Mouse (Mus musculus) frontal cortex, postnatal 36 days (tissue): ENCODE measurements around the gene Il10rb.
A peak's percentile ranks its signal among the peaks of the same experiment; 100 is the strongest.

ENCODE experiments used
- DNase-seq, 2 experiments: peaks; one replicate each; pipeline ENCODE4 v3.0.0; 2022; ENCODE audit warnings: low spot score in 2 of 2

The Il10rb gene

DNA sequence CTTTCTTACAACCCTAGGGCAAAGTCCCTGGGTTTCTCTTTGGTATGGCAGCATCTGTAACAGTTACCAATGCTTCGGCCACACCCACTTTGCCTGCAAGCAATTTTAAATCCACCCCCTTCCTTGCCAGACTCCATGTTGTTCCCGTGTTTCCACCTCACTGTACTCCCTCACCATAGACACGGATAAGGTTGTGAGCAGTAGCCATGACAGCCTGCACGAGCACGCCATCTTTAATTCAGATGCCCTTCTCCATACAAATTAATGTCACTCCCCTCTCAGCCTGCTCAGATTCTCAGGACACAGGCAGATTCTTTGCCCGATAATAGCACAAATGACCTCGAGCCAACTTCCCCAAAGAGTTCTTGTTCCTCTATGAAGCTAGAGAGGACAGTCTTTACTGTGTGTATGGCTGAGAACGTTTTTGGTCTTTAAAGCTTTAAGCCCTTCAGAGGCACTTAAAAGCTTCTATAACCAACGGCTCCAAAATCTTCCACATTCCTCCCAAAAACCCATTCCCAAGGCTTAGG is 23.6 kb upstream of the Il10rb start:
- no peak for DNase-seq

DNA sequence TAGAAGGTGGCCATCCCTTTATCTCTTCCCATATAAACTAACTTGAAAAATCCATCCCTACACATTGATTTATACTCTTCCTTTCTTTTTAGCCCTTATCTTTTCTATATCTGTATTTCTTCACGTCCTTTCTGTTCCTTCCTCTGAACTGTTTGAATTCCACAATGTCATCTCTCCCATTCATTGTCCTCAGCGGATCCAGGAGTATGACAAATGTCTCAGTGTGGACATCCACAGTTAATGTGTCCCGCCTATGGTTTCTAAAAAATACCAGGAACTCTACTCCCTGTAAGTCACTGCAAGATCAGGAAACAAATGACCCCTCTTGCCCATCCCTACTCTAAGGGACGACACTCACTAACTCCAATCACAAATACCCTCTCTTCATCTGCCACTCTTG is 21.7 kb upstream of the Il10rb start:
- DNase-seq: no peak

DNA sequence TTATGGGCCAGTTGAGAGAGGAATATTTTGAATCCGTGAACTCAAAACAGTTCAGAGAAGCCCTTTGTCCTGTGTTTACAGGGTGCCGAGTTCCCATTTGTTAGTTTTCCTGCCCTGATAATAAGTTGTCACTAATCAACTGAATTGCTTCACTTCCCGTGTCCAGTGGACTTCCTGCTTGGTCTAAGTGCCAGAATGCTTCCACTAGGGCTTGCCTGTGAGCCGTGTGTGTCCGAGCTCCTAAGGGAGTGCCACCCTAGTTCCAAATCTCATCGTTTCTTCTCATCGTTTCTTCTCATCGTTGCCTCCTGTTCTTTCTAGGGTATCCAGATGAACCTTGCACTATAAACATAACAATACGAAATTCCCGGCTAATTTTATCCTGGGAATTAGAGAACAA is 20.3 kb upstream of the Il10rb start:
- no peak for DNase-seq

DNA sequence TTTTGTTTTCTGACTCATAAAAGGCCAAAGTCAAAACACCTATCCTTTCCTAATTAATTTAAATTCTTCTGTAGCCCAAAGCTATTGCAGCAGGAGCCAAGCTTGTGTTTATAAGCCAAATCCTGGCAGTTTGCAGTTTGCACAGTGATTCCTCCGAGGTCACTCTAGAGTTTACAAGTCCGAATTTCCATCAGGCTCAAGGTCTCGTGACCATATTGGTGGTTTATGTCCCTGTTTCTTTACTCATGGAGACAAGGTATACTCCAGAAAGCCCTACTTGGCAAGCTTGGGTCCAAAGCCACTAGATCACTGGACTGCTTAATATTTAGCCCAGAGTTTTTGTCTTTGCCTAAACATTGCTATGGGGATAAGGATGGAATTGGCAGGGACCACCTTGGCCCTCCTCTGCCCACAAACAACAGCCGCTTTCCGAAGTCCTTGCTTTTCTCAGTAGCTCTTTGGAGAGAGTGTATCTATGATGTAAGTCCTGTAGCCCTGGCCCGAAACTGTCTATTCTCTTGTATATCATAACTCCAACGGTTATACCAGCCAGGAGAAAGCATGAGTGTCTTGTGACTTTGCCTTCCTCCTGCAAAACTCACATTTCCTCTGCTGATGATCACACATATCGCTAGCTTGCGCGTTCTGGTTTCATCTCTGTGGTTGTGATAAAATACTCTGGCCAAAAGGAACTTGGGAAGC is 19.4 kb upstream of the Il10rb start:
- DNase-seq: no peak

DNA sequence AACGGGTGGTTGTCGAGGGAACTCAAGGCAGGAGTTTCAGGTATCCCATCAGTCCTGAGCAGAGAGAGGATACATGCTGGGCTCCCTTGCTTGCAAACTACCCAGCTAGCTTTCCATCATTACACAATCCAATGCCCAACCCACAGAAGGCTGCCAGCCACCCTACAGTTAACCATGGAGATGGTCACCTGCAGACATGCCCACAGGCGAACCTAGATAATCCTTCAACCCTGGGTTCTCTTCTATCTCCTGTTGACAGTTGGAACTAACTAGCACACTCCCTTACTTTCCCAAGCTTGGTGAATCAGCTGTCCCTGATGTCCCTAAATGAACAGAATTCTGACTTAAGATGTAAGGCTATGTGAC is 18.9 kb upstream of the Il10rb start:
- no peak for DNase-seq

DNA sequence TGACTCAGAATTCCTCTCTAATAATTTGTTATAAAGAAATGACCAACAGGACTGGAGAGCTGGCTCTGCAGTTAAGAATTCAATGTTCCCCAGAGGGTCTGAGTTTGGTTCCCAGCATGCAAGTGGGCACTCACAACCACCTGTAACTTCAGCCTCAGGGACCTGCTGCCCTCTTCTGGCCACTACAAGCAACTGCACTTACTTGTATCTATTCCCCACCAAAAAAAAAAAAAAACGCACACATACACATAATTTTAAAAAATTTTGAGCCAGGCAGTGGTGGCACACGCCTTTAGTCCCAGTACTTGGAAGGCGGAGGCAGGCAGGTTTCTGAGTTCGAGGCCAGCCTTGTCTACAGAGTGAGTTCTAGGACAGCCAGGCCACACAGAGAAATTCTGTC is 15.9 kb upstream of the Il10rb start:
- no peak for DNase-seq

DNA sequence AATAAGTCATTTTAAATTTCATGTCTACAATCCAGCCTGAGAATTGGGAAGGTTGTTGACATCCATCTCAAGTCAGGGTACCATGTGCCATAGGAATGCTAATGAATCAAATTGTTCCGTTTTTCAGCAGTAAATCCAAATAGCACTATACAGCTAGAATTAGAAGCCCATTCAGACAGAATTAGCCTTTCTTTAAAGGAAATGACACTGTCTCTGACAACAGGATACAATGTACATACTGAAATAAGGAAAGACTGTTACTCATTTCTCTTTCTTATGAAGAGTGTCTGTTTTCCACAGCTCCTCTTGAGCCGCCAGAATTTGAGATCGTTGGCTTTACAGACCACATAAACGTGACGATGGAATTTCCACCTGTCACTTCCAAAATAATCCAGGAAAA is 14.5 kb upstream of the Il10rb start, which contains the start of gene Gm21970:
Gene Gm21970 (plus strand): TSS at position 301 of the 400 bp plus-strand sequence.
- DNase-seq: no peak

DNA sequence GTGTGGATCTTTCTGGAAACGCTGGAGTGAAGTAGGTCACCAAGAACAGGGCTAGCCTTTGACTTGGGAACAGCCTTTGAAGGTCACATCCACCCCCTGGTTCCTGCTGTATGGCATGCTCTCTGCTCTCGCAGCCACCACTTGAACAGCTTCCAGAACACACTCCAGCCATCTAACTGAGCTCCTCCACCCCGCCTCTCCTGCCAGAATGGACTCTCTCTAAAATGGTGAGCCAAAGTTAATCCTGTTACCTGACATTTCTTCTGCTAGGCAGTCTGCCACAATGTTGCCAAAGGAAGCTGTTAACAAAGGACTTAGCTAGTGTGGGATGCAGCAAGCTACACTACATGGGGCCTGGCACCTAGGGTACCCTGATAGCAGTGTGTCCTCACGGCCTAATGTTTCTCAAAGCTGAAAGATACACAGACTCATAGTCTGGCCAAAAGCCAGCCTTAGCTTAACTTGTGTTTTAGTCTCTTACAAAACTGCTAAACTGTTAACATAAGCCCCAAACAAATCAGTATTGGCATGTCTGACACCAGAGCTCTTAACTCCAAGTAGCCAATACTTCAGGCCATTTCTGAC is 11.0 kb upstream of the Il10rb start:
- no peak for DNase-seq

DNA sequence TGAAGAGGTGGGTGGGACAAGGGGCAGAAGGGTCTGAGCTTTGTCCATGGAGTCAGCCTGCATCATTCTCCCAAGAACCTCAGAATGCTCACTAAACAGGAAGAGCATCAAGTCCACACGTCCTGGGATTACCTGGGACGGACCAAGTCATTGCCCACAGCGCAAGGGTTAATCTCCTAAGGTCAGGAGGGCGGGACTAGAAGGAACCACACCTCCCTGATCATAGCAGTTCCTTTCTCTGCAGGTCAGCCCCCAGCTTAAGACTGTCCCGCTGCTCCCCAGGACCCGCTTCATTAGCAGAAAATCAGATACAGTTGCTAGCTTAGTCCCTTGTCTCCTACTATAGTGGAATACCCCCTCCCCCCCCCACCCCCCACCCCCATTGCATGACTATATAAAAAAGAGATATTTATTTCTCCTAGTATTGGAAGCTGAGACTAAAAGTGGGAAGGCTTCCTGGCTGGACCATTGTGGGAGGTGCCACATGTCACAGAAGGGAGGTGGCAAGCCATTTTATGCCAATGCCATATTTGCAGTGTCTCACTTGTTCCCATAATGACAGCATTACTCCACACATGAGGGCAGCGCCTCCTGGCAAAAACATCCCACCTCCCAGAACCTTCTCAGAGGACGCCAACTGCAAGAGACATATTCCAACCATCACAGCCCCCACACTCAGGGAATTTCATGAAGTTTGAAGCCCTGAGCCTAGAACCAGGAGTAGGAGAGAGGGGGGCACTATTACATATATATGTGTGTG is 10.2 kb upstream of the Il10rb start:
- no peak for DNase-seq

DNA sequence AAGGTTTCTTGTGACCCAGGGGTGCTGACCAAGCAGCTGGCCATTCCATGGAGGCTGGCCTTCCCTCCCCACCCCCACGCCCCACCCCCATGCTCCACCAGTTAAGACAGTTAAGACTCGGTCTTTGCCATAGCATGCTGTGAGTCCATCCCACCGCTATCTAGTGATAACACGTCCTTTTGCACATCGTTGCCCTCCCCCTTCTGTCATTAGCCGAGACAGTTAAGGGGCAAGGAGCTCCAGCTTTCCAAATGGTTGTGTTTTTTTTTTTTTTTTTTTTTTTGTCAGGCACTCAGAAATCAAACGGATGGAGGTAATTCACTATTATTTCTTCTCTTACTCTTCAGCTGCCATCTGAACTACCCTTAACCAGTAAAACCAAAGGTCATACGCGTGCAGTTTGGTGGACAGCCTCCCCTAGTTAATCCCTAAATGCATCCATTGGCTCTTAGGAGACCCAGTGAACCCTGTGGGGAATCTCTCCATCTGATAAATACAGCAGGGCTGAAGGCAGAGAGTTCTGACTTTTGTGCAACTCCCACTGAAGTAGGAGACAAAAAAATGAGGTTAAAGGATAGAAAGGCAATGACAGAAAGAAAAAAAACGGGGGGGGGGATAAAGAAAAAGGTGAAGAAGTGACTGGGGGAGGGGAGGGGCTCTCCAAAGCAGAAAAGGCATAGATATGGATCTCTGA is 9.0 kb upstream of the Il10rb start:
- DNase-seq: no peak

DNA sequence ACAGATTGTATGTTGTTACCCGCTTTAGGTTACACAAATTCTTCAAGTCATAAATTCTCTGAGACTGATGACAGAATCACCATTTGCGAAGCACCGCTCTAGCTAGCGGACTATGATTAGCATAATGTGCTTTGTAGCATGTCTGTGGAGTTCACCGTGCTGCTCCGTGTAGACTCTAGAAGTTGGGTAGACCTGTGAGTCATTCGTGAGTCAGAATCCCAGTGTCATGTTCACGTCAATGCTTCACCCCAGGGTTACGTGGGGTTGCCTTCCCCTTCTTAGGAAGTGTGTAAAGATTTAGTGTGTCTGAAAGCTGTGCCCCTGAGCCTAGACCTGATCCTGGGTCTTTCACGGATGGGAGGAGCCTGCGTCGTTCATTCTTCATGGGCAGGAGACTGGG is 7.9 kb upstream of the Il10rb start:
- DNase-seq: no peak

DNA sequence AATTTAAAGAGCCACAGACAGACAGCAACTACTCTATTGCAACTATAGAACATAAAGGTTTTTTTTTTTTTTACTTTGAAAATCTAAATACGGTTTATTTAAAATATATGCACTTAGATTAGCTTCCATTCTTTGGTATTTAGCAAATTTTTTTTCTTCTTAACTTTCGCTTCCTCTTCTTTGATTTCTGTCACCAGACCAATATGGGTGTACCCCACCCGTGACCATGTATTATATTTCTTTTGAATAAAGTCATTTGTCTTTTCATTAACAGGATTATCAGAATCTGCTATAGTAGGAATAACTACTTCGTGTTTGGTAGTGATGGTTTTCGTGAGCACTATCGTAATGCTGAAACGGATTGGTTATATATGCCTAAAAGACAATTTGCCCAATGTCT is 7.0 kb upstream of the Il10rb start:
- no peak for DNase-seq

DNA sequence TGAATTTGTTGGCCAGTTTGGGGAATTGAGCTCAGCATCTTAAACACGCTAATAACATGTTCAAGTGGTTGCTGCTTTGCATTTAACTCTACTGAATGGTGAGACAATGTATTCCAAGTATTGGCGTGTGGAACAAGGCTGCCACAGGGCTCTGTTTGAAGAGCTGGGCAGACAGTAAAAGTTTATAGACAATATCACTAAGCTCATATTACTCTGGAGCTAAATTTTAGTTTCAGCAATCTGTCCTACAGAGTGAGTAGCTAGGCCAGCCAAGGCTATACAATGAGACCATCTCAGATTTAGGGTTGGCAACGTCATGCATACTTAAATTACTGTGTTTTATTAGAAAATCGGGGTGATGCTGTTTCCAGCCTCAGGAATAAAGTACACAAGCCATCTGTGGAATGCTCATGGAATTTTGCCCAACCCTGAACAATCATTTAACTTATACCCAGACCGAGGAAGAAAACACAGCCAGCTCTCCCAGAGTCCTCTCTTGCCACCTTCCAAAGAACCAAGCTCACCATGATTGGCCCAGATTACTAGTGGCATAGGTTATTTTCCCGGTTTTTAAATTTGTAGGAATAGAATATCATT is 4.3 kb upstream of the Il10rb start:
- no peak for DNase-seq

DNA sequence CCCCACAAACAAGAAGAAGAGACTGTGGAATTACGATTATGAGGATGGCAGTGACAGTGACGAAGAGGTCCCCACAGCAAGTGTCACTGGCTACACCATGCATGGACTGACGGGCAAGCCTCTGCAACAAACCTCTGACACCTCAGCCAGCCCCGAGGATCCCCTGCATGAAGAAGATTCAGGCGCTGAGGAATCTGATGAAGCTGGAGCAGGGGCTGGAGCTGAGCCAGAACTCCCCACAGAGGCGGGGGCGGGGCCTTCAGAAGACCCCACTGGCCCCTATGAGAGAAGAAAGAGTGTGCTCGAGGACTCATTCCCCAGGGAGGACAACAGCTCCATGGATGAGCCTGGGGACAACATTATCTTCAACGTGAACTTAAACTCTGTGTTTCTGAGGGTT is 2.2 kb upstream of the Il10rb start:
- DNase-seq: no peak

DNA sequence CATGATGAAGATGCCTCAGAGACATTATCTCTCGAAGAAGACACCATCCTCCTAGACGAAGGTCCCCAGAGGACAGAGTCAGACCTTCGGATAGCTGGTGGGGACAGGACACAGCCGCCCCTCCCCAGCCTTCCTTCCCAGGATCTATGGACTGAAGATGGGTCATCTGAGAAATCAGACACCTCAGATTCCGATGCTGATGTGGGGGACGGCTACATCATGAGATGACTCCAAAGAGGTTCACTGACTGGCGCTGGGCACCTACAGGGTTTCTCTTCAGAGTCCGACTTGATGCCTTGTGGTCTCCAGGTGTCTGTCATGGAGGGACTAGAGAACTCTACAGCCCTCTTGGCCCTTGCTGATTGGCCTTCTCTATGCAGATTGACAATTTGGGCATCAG is 1.8 kb upstream of the Il10rb start:
- no peak for DNase-seq

DNA sequence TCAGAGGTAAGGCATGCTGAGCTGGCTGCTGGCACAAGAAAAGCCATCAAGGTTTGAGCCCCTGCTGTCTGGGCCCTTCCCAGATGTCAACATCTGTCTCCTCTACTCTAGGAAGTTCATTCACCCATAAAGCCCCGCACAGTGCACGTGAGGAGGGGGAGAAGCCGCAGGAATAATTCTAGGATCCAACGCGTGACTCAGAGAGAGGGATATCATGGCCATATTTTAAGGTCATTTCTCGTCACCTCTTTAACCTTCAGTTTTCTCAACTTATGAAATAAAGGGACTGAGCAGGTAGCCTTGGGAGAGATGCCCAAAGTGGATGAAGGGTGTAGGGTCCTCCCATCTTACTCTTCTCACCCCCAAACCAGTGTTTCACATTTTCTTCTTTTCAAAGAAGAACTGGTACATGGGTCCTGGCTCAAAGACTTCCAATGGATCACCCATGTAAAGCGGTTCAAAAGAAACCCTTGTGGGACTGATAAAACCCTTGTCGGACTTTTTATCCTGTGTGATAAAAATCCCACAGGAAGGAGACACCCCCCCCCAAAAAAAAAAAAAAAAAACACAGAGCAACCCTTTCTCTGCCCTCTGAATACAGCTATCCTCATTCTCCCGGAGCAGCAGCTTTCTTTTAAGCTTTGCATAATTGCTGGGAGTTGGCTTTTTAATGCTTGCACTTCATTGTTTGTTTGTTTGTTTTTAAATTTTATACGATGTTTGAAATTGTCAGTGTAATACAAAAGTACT is 961 bp upstream of the Il10rb start:
- no peak for DNase-seq

DNA sequence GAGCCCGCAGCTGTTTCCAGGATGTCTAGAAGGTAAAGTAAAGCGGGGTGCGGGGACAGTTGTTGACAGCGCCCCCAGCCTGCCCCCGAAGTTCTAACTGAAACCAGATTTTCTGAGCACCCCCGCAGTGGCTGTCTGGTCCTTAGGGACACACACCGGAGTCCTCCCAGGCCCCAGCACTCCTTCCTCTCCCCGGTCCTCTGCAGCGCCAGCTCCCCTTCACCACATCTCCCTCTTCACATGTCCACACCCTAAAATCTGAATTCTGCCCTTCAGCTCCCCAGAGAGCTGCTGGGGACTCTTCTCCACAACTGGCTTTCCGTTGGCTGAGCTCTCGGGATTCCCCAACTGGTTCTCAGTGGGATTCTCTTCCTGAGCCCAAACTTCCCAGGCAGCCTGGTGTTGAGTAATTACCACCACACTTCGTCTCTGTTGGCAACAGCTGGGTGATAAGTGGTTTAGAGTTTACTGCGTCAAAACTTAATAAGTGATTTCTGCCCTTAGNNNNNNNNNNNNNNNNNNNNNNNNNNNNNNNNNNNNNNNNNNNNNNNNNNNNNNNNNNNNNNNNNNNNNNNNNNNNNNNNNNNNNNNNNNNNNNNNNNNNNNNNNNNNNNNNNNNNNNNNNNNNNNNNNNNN is 739 bp downstream of the Il10rb start:
- DNase-seq: peak in 1 of 2 experiments; percentile 23

DNA sequence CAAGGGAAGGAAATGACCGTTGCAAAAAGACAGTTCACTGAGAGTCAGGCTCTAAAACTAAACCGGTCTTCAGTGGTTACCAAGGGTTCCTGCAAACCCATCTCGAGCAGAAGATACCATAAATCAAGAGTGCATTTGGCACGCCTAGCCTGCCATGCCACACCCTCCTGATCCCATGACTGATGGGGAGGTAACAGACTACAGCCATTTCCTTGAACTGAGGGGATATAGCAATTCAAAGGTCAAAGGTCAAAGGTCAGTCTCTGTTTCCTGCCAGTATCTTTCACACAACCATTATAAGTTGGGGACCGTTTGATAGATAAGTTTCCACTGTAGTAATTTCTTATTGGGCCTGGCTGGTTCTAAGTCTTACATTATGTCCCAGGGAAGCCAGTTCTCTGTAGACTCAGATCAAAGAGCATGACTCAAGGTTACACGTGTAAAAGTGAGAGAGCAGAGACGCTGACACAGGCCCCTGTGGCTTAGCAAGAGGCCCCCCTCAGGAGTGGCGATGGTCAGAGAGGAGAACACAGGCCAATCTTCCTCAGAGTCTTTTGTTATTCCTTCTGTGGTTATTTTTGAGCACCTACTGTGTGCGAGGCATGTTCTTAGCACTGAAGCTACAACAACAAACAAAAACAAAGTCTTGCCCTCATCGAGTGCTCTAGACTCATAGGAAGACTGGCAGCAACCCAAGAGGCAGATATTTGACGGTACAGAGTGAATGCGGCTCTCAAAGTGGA is 7.3 kb downstream of the Il10rb start:
- DNase-seq: no peak

DNA sequence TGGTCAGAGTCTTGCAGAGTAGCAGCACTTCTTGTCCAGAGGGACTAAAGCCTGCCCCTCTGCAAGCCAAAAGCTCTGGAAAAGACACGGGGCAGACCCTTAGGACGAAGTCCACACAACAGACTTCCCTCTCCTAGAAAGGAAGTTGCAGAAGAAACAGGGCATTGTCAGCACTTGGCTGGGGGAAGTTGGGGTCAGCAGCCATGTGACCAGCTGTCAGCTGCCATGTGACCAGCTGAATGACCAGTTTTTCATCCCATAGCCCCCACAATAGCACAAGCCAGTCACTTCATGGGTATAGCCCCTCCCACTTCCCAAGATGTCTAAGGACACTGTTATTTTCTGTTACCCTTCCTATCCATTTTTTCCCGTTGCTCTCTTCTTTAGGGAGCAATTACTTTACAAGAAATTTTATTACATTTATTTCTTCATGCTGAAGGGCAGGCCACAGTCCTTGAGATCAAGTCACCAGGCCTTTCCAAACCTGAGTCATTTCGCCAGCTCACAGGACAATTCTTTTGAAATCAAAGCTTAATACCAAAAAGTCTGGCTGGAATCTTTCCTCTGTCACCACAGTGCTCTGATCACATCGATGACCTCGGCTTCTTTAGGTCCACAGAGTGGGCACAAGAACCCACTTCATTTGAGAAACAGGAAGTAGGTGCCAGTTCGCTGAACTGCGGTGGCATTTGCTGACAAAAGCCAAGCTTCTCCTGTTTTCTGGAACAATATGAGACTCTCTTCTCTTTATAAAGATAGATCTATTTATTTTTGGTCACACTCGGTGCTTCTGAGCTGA is 9.6 kb downstream of the Il10rb start:
- no peak for DNase-seq
